Mouse (Mus musculus): ENCODE data around the gene Cldn15.

GRCm38 (mm10) chr5:136953440-136953951, 12.9 kb upstream of the Cldn15 start:
- no peak for TF ChIP-seq CTCF (IDR thresholded peaks at IDR 0.05)
- peak; percentile 1; the same call in 1 of the 2 replicates for TF ChIP-seq EP300 (IDR thresholded peaks at IDR 0.05)
